ENCODE assay signal across 30 mouse cellular contexts in the genomic region with DNA sequence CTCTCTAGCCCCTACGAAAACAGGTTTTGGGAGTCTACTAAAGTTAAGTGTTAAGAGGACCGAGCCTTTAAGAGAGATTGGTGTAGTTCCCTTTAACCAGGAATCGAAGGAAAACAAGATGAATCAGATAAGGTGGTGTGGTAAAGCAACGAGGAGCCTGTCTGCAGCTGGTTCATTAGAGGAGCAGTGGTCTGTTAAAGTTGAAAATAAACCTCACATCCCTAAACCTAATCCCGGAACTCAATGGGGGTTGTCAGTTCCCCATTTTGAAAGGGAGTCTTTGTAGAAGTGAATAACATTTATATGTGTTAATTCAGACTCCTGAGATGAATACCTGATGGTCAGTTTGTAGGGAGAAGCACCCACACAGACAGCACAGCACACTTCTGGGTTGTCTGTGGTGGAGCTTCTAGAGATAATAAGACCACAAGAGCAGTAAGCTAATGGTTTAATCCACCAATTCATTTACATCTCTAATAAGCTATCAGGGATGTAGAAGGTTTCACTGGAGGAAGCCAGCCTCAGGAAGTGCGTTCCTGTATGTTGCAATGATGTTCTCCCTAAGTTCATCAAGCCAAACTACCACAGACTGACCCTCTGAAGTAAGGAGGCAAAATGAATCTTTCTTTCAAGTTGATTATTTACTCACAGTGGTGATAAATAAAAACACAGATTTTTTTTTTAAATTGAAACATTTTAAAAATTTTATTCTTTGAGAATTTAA.
DNase-seq lines count a peak whose midpoint lies in the region; ATAC-seq and TF ChIP-seq lines count a peak whose summit lies in the region.
"Had no signal": no experiment of that assay in that cellular context is flagged by ENCODE, and none has a peak within 500 bp of the region (broad histone marks: within the 10 kb centered on the region; RNA-seq: fewer than 3 reads in every experiment).

No protein-coding gene starts in this region.

- H3K27me3 ChIP-seq in splenic B cell, adult 2 months (ENCODE audit: control insufficient read depth, insufficient read depth, low read length, poor library complexity, severe bottlenecking) = no peaks in the 10 kb centered on the region
- H3K27me3 ChIP-seq in forebrain, embryonic 13.5 days = no peaks in the 10 kb centered on the region
- H3K27me3 ChIP-seq: embryonic facial prominence, embryonic 13.5 days; forebrain, embryonic 12.5 days; heart, embryonic 13.5 days; hindbrain, embryonic 13.5 days; intestine, embryonic 15.5 days had no signal

- no peaks in the 10 kb centered on the region for H3K36me3 ChIP-seq in macrophage (ENCODE audit: inconsistent target)
- no peaks in the 10 kb centered on the region for H3K36me3 ChIP-seq in splenic B cell, adult 2 months (ENCODE audit: control insufficient read depth, insufficient read depth, low read length, poor library complexity, severe bottlenecking)
- H3K36me3 ChIP-seq in forebrain, embryonic 13.5 days (ENCODE audit: poor library complexity, severe bottlenecking) = no peaks in the 10 kb centered on the region
- H3K36me3 ChIP-seq: embryonic facial prominence, embryonic 10.5 days; embryonic facial prominence, embryonic 13.5 days; forebrain, embryonic 12.5 days; heart, embryonic 10.5 days; heart, embryonic 13.5 days; hindbrain, embryonic 10.5 days; hindbrain, embryonic 13.5 days; intestine, embryonic 15.5 days had no signal

- no peak overlapping the region for H3K4me3 ChIP-seq in bone marrow macrophage, adult 2 months (ENCODE audit: insufficient read depth, low read length)
- no peak overlapping the region for H3K4me3 ChIP-seq in macrophage (ENCODE audit: inconsistent target)
- H3K4me3 ChIP-seq in forebrain, embryonic 13.5 days = no peak overlapping the region
- H3K4me3 ChIP-seq: embryonic facial prominence, embryonic 10.5 days; embryonic facial prominence, embryonic 13.5 days; erythroblast, embryonic 14.5 days; forebrain, embryonic 12.5 days; gastrocnemius, adult 2 months; heart, adult 2 months; heart, embryonic 10.5 days; heart, embryonic 13.5 days; hindbrain, embryonic 10.5 days; hindbrain, embryonic 13.5 days; intestine, embryonic 15.5 days had no signal

- H3K4me1 ChIP-seq in bone marrow macrophage, adult 2 months (ENCODE audit: control insufficient read depth, insufficient read depth, low read length) = peaks cover 55% of the 10 kb centered on the region
- H3K4me1 ChIP-seq in forebrain, embryonic 13.5 days = no peaks in the 10 kb centered on the region
- H3K4me1 ChIP-seq: embryonic facial prominence, embryonic 10.5 days; embryonic facial prominence, embryonic 13.5 days; forebrain, embryonic 12.5 days; intestine, embryonic 15.5 days had no signal

- 23% methylated on average over 6 of the region's 6 CpGs for WGBS in macrophage (ENCODE audit: missing documents)
- WGBS in forebrain, embryonic 13.5 days = 82% methylated on average over 6 of the region's 6 CpGs

- peaks cover 4% of the 10 kb centered on the region; the same call in 1 of the 2 replicates for H3K9me3 ChIP-seq in forebrain, embryonic 13.5 days (replicated peaks)
- H3K9me3 ChIP-seq: embryonic facial prominence, embryonic 10.5 days; embryonic facial prominence, embryonic 13.5 days; forebrain, embryonic 12.5 days; heart, embryonic 10.5 days; hindbrain, embryonic 10.5 days; hindbrain, embryonic 13.5 days; intestine, embryonic 15.5 days had no signal

- no peaks in the 10 kb centered on the region for H3K79me2 ChIP-seq in macrophage (ENCODE audit: inconsistent target)

- ATAC-seq in common myeloid progenitor, adult 5-6 weeks (replicated peaks; ENCODE audit: low read depth, poor library complexity, severe bottlenecking) = peak; percentile 81
- ATAC-seq in forebrain, embryonic 13.5 days = no peak
- ATAC-seq: activated CD4-positive, CD25-positive, alpha-beta regulatory T cell, adult 4 months; forebrain, embryonic 16.5 days; hindbrain, embryonic 16.5 days; intestine, embryonic 15.5 days had no signal

- H3K27ac ChIP-seq in bone marrow macrophage, adult 2 months (ENCODE audit: insufficient read depth, low read depth, low read length) = peak overlapping the region; percentile 86
- peak overlapping the region; percentile 37 for H3K27ac ChIP-seq in macrophage
- H3K27ac ChIP-seq in forebrain, embryonic 13.5 days = no peak overlapping the region
- H3K27ac ChIP-seq: embryonic facial prominence, embryonic 10.5 days; embryonic facial prominence, embryonic 13.5 days; forebrain, embryonic 12.5 days; gastrocnemius, adult 2 months; heart, adult 2 months; heart, embryonic 10.5 days; heart, embryonic 13.5 days; hindbrain, embryonic 10.5 days; hindbrain, embryonic 13.5 days; intestine, embryonic 15.5 days had no signal

- DNase-seq in splenic B cell, adult 2 months (ENCODE audit: low read depth, low spot score) = peak; percentile 6
- no peak for DNase-seq in right cerebral cortex, adult 2 months (ENCODE audit: low spot score in 2 of 2)
- DNase-seq in layer of hippocampus, adult 9-10 months (ENCODE audit: low spot score) = no peak
- DNase-seq: adrenal gland, adult 8-10 months; adrenal gland, postnatal 25 days; cerebellum, adult 11 months; cerebellum, adult 2 months; cerebellum, adult 9-11 months; cerebellum, postnatal 25 days; embryo, embryonic 11 days; gastrocnemius, adult 2 months; gastrocnemius, postnatal 14 days; heart, adult 2 months; heart, postnatal 14 days had no signal

- no peak overlapping the region for H3K4me2 ChIP-seq in forebrain, embryonic 13.5 days
- H3K4me2 ChIP-seq: embryonic facial prominence, embryonic 13.5 days; forebrain, embryonic 12.5 days; heart, embryonic 13.5 days; hindbrain, embryonic 13.5 days; intestine, embryonic 15.5 days had no signal

- TF ChIP-seq POLR2A in bone marrow macrophage, adult 2 months (IDR thresholded peaks at IDR 0.05; ENCODE audit: borderline replicate concordance, low read depth, low read length) = no peak

- no peak overlapping the region for H3K9ac ChIP-seq in forebrain, embryonic 13.5 days
- H3K9ac ChIP-seq: embryonic facial prominence, embryonic 13.5 days; forebrain, embryonic 12.5 days; heart, embryonic 13.5 days; hindbrain, embryonic 13.5 days; intestine, embryonic 15.5 days had no signal

- no peak for TF ChIP-seq CTCF in bone marrow macrophage, adult 2 months (IDR thresholded peaks at IDR 0.05; ENCODE audit: low read depth, low read length)
